Mouse (Mus musculus) liver, embryonic 14.5 days (tissue): Measurements from ENCODE around the gene Mtm1. TPM values are rescaled to one million over a fixed set of nuclear protein-coding genes. Genes with fewer than 3 reads are reported as not detected.

Source experiments
- ATAC-seq: fragments of 200-750 bp; cut with Nextera tagmentation; 2 replicates; pipeline ENCODE4 v1.8.0; 2017; ENCODE audit warnings: moderate number of reproducible peaks, mild to moderate bottlenecking, moderate library complexity; ENCODE audit not compliant: insufficient read depth
- DNase-seq, 3 experiments: peaks; one replicate each; pipeline ENCODE4 v3.0.0-alpha.2; 2012 to 2013; ENCODE audit warnings: low read depth in 3 of 3, low spot score in 3 of 3
- H3K27ac ChIP-seq: fragments of 300-500 bp; sonication (generic); 2 replicates; pipeline ENCODE4 v1.5.1; 2014; ENCODE audit warnings: moderate library complexity, mild to moderate bottlenecking, control low read depth, inconsistent platforms
- H3K27me3 ChIP-seq: fragments of 300-500 bp; sonication (generic); 2 replicates; pipeline ENCODE4 v1.6.1; 2014; ENCODE audit warnings: mild to moderate bottlenecking, low read length, moderate library complexity; ENCODE audit not compliant: control insufficient read depth, insufficient read depth
- H3K36me3 ChIP-seq: fragments of 300-500 bp; sonication (generic); replicated peaks from 2 replicates; pipeline ENCODE4 v1.6.1; 2014; ENCODE audit warnings: low read depth; ENCODE audit not compliant: control insufficient read depth, insufficient read depth
- H3K4me1 ChIP-seq, 2 experiments: fragments of 200-500 bp in 1 of 2; fragments of 300-500 bp in 1 of 2; sonication (generic) in 1 of 2; replicated peaks; 2 replicates each; pipeline ENCODE4 v1.6.1; 2012 to 2014; ENCODE audit warnings: antibody characterized with exemption in 1 of 2, inconsistent platforms in 1 of 2, low read length in 1 of 2; ENCODE audit not compliant: control insufficient read depth in 2 of 2, insufficient read depth in 2 of 2
- H3K4me2 ChIP-seq: fragments of 300-500 bp; sonication (generic); 2 replicates; pipeline ENCODE4 v1.6.1; 2014; ENCODE audit warnings: low read depth, mild to moderate bottlenecking, control low read depth, moderate library complexity
- H3K4me3 ChIP-seq, 2 experiments: fragments of 200-500 bp in 1 of 2; fragments of 300-500 bp in 1 of 2; sonication (generic) in 1 of 2; 2 replicates each; pipeline ENCODE4 v1.5.1; 2012 to 2014; ENCODE audit warnings: low read depth in 2 of 2, low read length in 2 of 2, mild to moderate bottlenecking in 2 of 2, control low read depth in 1 of 2, inconsistent platforms in 1 of 2, moderate library complexity in 1 of 2; ENCODE audit not compliant: insufficient read depth in 1 of 2
- H3K9ac ChIP-seq: fragments of 300-500 bp; sonication (generic); replicated peaks from 2 replicates; pipeline ENCODE4 v1.6.1; 2014; ENCODE audit warnings: mild to moderate bottlenecking, control low read depth, moderate library complexity
- H3K9me3 ChIP-seq: fragments of 300-500 bp; sonication (generic); 2 replicates; pipeline ENCODE4 v1.6.1; 2016; ENCODE audit warnings: low read length, mixed read lengths; ENCODE audit not compliant: control insufficient read depth
- CTCF ChIP-seq: IDR thresholded peaks from 2 replicates; pipeline ENCODE4 v1.5.1; 2016; ENCODE audit warnings: antibody characterized with exemption, low read depth, control low read depth
- EP300 ChIP-seq: IDR thresholded peaks from 2 replicates; pipeline ENCODE4 v1.6.1; 2016; ENCODE audit warnings: antibody characterized with exemption, low read depth
- WGBS: fragments of 180-500 bp; shearing (Covaris S2); extraction: QIAGEN DNeasy Blood & Tissue Kit; methylation state at CpG from one replicate; pipeline ENCODE4 v1.1.7; 2014; ENCODE audit not compliant: insufficient replicate concordance; 5-methylcytosine and 5-hydroxymethylcytosine counted together
- polyA plus RNA-seq, 2 experiments: library from polyadenylated mRNA; depleted of rRNA in 1 of 2; stranded (reverse) in 1 of 2; unstranded in 1 of 2; fragments of >200 nt; fragmentation: Nextera tagmentation in 1 of 2; extraction: Ambion mirVana in 1 of 2; gene quantifications; 2 replicates each; pipeline versions ENCODE4 v1.2.1 to v1.2.3; 2012 to 2014

Mtm1 gene
- polyA plus RNA-seq, 2 experiments, result 1.8 to 3.2 TPM

- H3K9ac ChIP-seq, result peak overlapping the region; percentile 81
- WGBS, result 52% methylated on average over 5 of the region's 5 CpGs
Measured at GRCm38 (mm10) chrX:71364062-71364461, 153.5 kb downstream of the Mtm1 start.

GRCm38 (mm10) chrX:71364554-71364991, 154.0 kb downstream of the Mtm1 start, which contains the start of gene Mtmr1:
TSS of gene Mtmr1 (plus strand) at chrX:71364760.
- TF ChIP-seq EP300 (no peak), CTCF (peak; percentile 24; the same call in 1 of the 2 replicates)
- 17% methylated on average over 33 of the region's 47 CpGs for WGBS
- ATAC-seq, result peak; percentile 91

More at GRCm38 (mm10) chrX:71364062-71364461, 153.5 kb downstream of the Mtm1 start:
- DNase-seq (no peak), ATAC-seq (no peak)
- H3K4me2 ChIP-seq, result peak overlapping the region; percentile 71
- H3K9me3 ChIP-seq, result no peaks in the 10 kb centered on the region
- H3K27me3 ChIP-seq, result no peaks in the 10 kb centered on the region
- H3K36me3 ChIP-seq, result no peaks in the 10 kb centered on the region
- no peak overlapping the region for H3K27ac ChIP-seq
- no peak for TF ChIP-seq CTCF
- no peak for TF ChIP-seq EP300
- H3K4me3 ChIP-seq, result peak overlapping the region in 1 of 2 experiments; percentile 84; a peak in 2 of 4 replicates
- 0 out of 4 replicates have a peak, but pooled peaks cover 0 to 2% of the 10 kb centered on the region in 2 experiments for H3K4me1 ChIP-seq

GRCm38 (mm10) chrX:71365011-71365410, 154.4 kb downstream of the Mtm1 start:
- no peaks in the 10 kb centered on the region for H3K27me3 ChIP-seq
- peak overlapping the region; percentile 63 to 84 for H3K4me3 ChIP-seq
- 17% methylated on average over 18 of the region's 20 CpGs for WGBS
- peak overlapping the region; percentile 81 for H3K9ac ChIP-seq
- no peaks in the 10 kb centered on the region for H3K9me3 ChIP-seq
- peak; percentile 73 for ATAC-seq
- H3K4me2 ChIP-seq, result peak overlapping the region; percentile 71
- no peaks in the 10 kb centered on the region for H3K36me3 ChIP-seq
- H3K4me1 ChIP-seq, result 0 out of 4 replicates have a peak, but pooled peaks cover 0 to 2% of the 10 kb centered on the region in 2 experiments
- no peak for DNase-seq
- H3K27ac ChIP-seq, result no peak overlapping the region
- no peak for TF ChIP-seq EP300
- TF ChIP-seq CTCF, result no peak

More at GRCm38 (mm10) chrX:71364554-71364991, 154.0 kb downstream of the Mtm1 start, which contains the start of gene Mtmr1:
- Histone ChIP-seq H3K9me3 (no peaks in the 10 kb centered on the region), H3K4me3 (peak within 1 kb of the TSS; percentile 73 to 84), H3K27me3 (no peaks in the 10 kb centered on the region), H3K27ac (no peak within 1 kb of the TSS), H3K36me3 (no peaks in the 10 kb centered on the region), H3K4me1 (0 out of 4 replicates have a peak, but pooled peaks cover 0 to 2% of the 10 kb centered on the region in 2 experiments), H3K9ac (peak within 1 kb of the TSS; percentile 81), H3K4me2 (peak within 1 kb of the TSS; percentile 71)
- DNase-seq, result peak; percentile 47 to 53 (median 50)

Other genes with a start within 250 kb of the Mtm1 start
- 0.19 and 0.25 TPM in 2 replicates for gene Mamld1, start 160.5 kb upstream of the Mtm1 start, polyA plus RNA-seq (2012; rRNA removed)
- gene Mamld1, start 160.5 kb upstream of the Mtm1 start, polyA plus RNA-seq (2014; fragmentation: Nextera tagmentation; extraction: Ambion mirVana), result 0.20 TPM in 2 replicates
- gene Mtmr1, start 154.0 kb downstream of the Mtm1 start, polyA plus RNA-seq (2012; rRNA removed), result 2.3 and 2.8 TPM in 2 replicates
- gene Mtmr1, start 154.0 kb downstream of the Mtm1 start, polyA plus RNA-seq (2014; fragmentation: Nextera tagmentation; extraction: Ambion mirVana), result 6.4 and 6.8 TPM in 2 replicates